Mouse (Mus musculus): ENCODE results near the gene Mier2.

DNA sequence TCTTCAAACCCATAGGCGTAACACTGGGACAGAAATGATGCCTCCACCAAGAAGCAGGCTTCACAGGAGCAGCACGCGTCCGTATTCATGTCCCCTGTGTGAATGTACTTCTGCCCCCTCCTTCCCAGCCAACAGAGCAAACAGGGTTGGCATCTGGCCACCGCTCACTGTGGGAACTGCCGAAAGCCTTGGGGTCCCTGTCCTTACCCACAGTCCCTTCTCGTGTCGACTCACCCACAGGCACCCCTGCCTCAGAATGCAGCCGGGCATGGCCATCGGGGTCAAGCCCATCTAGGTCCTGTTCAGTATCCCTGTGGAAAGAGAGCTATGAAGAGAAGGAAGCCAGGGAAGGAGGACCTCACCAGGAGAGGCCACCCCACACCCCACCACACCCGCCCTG, 12.8 kb downstream of the Mier2 start:
- TF ChIP-seq CTCF (IDR thresholded peaks at IDR 0.05; ENCODE audit: borderline replicate concordance, control insufficient read depth, extremely low read depth, insufficient read depth, low read length, poor library complexity) (no peak), POLR2A (IDR thresholded peaks at IDR 0.05; ENCODE audit: control insufficient read depth, extremely low read depth, insufficient read depth, low read length, poor library complexity) (no peak)

Data from thymus, adult 2 months (tissue).